Mouse (Mus musculus) liver, adult 2 months (tissue): ENCODE data around the gene Rtel1.

ENCODE experiments used
- CTCF ChIP-seq: fragments of 200-500 bp; IDR thresholded peaks from 2 replicates; pipeline ENCODE4 v1.5.1; 2011; ENCODE audit warnings: low read depth, low read length, control low read depth
- POLR2A ChIP-seq: fragments of 200-500 bp; IDR thresholded peaks from 2 replicates; pipeline ENCODE4 v1.6.1; 2011; ENCODE audit warnings: low read length, control low read depth; ENCODE audit not compliant: insufficient read depth; ENCODE audit errors: extremely low read depth

- no peak for TF ChIP-seq CTCF
- TF ChIP-seq POLR2A, result no peak
Observed at GRCm38 (mm10) chr2:181277866-181278265, 41.7 kb upstream of the Rtel1 start.
